Mouse (Mus musculus): ENCODE results near the gene Utp20.

- no peak for TF ChIP-seq POLR2A (IDR thresholded peaks at IDR 0.05; ENCODE audit: borderline replicate concordance, extremely low read depth, low read depth, low read length)
- no peak for TF ChIP-seq CTCF (IDR thresholded peaks at IDR 0.05; ENCODE audit: insufficient read depth, low read length)
These were observed 32.9 kb downstream of the Utp20 start for GRCm38 (mm10) chr10:88793671-88794070.

Data from lung, adult 2 months (tissue).